Mouse (Mus musculus): Measurements from ENCODE around the gene Mlec. TPM values are rescaled to one million over a fixed set of nuclear protein-coding genes. Genes with fewer than 3 reads are reported as not detected.
"Not testable (repeated sequence)": the region's sequence is repeated elsewhere in the genome, so short reads cannot be mapped to it uniquely, and the experiment has no call there.

Gene Mlec
- polyA plus RNA-seq, 1 experiment from 2014 or later, result 75.5 TPM

DNA sequence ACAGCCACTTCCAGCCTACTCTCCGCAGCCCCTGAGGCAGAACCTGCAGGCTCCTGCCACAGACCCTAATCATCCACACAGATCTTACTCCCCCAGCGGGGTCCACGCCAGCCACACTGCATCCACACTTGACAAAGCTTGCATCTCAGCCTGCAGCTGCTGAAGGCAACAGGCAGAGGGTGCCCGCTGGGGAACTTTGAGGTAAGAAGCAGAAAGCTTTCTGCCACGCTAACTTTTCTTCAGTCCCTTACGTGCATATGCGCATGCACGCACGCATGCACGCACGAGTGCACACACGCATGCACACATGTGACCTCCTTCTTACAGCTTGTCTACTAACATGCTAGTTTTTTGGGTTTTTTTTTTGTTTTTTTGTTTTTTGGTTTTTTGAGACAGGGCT, 44.7 kb downstream of the Mlec start:
- H3K27ac ChIP-seq (ENCODE audit: low read depth, low read length), result no peak overlapping the region
- no peaks in the 10 kb centered on the region for H3K27me3 ChIP-seq (ENCODE audit: control insufficient read depth, insufficient read depth, low read length)
- H3K36me3 ChIP-seq (ENCODE audit: control insufficient read depth, insufficient read depth, low read length), result peaks cover 29% of the 10 kb centered on the region
- no peak overlapping the region for H3K9ac ChIP-seq (ENCODE audit: low read depth, low read length)
- H3K4me1 ChIP-seq (ENCODE audit: control insufficient read depth, insufficient read depth, low read length), result peaks cover 5% of the 10 kb centered on the region; the same call in 1 of the 2 replicates
- no peaks in the 10 kb centered on the region for H3K9me3 ChIP-seq (ENCODE audit: control insufficient read depth, low read length)
- H3K4me3 ChIP-seq (ENCODE audit: low read length), result no peak overlapping the region
- H3K4me2 ChIP-seq (replicated peaks; ENCODE audit: low read depth, low read length), result no peak overlapping the region
- 90% methylated on average over 12 of the region's 12 CpGs for WGBS
- ATAC-seq (ENCODE audit: low FRiP score, low TSS enrichment), result no peak

- Histone ChIP-seq H3K4me2 (replicated peaks; ENCODE audit: low read depth, low read length) (no peak overlapping the region), H3K36me3 (ENCODE audit: control insufficient read depth, insufficient read depth, low read length) (peaks cover 31% of the 10 kb centered on the region)
Observed at GRCm38 (mm10) chr5:115111156-115111555, 46.8 kb downstream of the Mlec start.

GRCm38 (mm10) chr5:115103253-115103652, 54.7 kb downstream of the Mlec start:
- H3K9me3 ChIP-seq (ENCODE audit: control insufficient read depth, low read length); H3K4me1 ChIP-seq (ENCODE audit: control insufficient read depth, insufficient read depth, low read length); H3K27me3 ChIP-seq (ENCODE audit: control insufficient read depth, insufficient read depth, low read length); H3K4me2 ChIP-seq (replicated peaks; ENCODE audit: low read depth, low read length); ATAC-seq (ENCODE audit: low FRiP score, low TSS enrichment); H3K9ac ChIP-seq (ENCODE audit: low read depth, low read length); H3K4me3 ChIP-seq (ENCODE audit: low read length); H3K27ac ChIP-seq (ENCODE audit: low read depth, low read length): not testable (repeated sequence)
- 95% methylated on average over 23 of the region's 23 CpGs for WGBS
- H3K36me3 ChIP-seq (ENCODE audit: control insufficient read depth, insufficient read depth, low read length), result peaks cover 29% of the 10 kb centered on the region

More at GRCm38 (mm10) chr5:115111156-115111555, 46.8 kb downstream of the Mlec start:
- H3K27me3 ChIP-seq (ENCODE audit: control insufficient read depth, insufficient read depth, low read length), result no peaks in the 10 kb centered on the region
- 94% methylated on average over 8 of the region's 8 CpGs for WGBS
- H3K4me1 ChIP-seq (ENCODE audit: control insufficient read depth, insufficient read depth, low read length), result 0 out of 2 replicates have a peak, but pooled peaks cover 4% of the 10 kb centered on the region
- ATAC-seq (ENCODE audit: low FRiP score, low TSS enrichment), result no peak
- no peak overlapping the region for H3K9ac ChIP-seq (ENCODE audit: low read depth, low read length)
- H3K4me3 ChIP-seq (ENCODE audit: low read length), result no peak overlapping the region
- no peak overlapping the region for H3K27ac ChIP-seq (ENCODE audit: low read depth, low read length)
- no peaks in the 10 kb centered on the region for H3K9me3 ChIP-seq (ENCODE audit: control insufficient read depth, low read length)

GRCm38 (mm10) chr5:115102231-115102630, 55.7 kb downstream of the Mlec start:
- Histone ChIP-seq H3K9me3 (ENCODE audit: control insufficient read depth, low read length) (no peaks in the 10 kb centered on the region), H3K4me3 (ENCODE audit: low read length) (no peak overlapping the region), H3K27me3 (ENCODE audit: control insufficient read depth, insufficient read depth, low read length) (no peaks in the 10 kb centered on the region), H3K36me3 (ENCODE audit: control insufficient read depth, insufficient read depth, low read length) (peaks cover 36% of the 10 kb centered on the region), H3K9ac (ENCODE audit: low read depth, low read length) (no peak overlapping the region), H3K27ac (ENCODE audit: low read depth, low read length) (no peak overlapping the region), H3K4me1 (ENCODE audit: control insufficient read depth, insufficient read depth, low read length) (no peaks in the 10 kb centered on the region), H3K4me2 (replicated peaks; ENCODE audit: low read depth, low read length) (no peak overlapping the region)
- ATAC-seq (ENCODE audit: low FRiP score, low TSS enrichment), result no peak
- 89% methylated on average over 2 of the region's 2 CpGs for WGBS

DNA sequence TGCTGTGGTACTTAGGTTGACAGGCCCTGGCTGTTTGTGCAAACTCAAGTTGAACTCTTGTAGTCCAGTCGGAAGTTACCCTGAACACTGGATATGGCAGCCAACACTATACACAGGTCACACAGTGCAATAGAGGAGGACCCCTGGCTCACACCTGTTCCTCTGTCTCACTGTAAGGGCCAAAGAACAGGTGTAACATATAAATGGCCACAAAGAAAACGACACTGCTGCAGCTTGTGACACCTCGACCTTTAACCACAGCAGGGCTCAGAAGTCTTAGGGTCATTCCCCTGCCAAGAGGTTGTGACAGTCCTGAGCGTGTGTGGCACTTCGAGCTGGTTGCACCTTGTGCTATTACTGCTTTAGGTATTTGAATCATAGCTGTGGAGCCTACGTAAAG, 57.5 kb downstream of the Mlec start:
- Histone ChIP-seq H3K4me1 (ENCODE audit: control insufficient read depth, insufficient read depth, low read length) (no peaks in the 10 kb centered on the region), H3K4me2 (replicated peaks; ENCODE audit: low read depth, low read length) (no peak overlapping the region), H3K36me3 (ENCODE audit: control insufficient read depth, insufficient read depth, low read length) (peaks cover 53% of the 10 kb centered on the region), H3K9ac (ENCODE audit: low read depth, low read length) (no peak overlapping the region), H3K4me3 (ENCODE audit: low read length) (no peak overlapping the region), H3K9me3 (ENCODE audit: control insufficient read depth, low read length) (no peaks in the 10 kb centered on the region), H3K27ac (ENCODE audit: low read depth, low read length) (no peak overlapping the region), H3K27me3 (ENCODE audit: control insufficient read depth, insufficient read depth, low read length) (no peaks in the 10 kb centered on the region)
- ATAC-seq (ENCODE audit: low FRiP score, low TSS enrichment), result no peak
- 75% methylated on average over 6 of the region's 6 CpGs for WGBS

GRCm38 (mm10) chr5:115099991-115100390, 58.0 kb downstream of the Mlec start:
- Histone ChIP-seq H3K9me3 (ENCODE audit: control insufficient read depth, low read length) (no peaks in the 10 kb centered on the region), H3K4me3 (ENCODE audit: low read length) (no peak overlapping the region), H3K27me3 (ENCODE audit: control insufficient read depth, insufficient read depth, low read length) (no peaks in the 10 kb centered on the region), H3K27ac (ENCODE audit: low read depth, low read length) (no peak overlapping the region), H3K36me3 (ENCODE audit: control insufficient read depth, insufficient read depth, low read length) (peaks cover 58% of the 10 kb centered on the region), H3K9ac (ENCODE audit: low read depth, low read length) (no peak overlapping the region), H3K4me1 (ENCODE audit: control insufficient read depth, insufficient read depth, low read length) (no peaks in the 10 kb centered on the region), H3K4me2 (replicated peaks; ENCODE audit: low read depth, low read length) (no peak overlapping the region)
- WGBS, result 78% methylated on average over 9 of the region's 9 CpGs
- no peak for ATAC-seq (ENCODE audit: low FRiP score, low TSS enrichment)

DNA sequence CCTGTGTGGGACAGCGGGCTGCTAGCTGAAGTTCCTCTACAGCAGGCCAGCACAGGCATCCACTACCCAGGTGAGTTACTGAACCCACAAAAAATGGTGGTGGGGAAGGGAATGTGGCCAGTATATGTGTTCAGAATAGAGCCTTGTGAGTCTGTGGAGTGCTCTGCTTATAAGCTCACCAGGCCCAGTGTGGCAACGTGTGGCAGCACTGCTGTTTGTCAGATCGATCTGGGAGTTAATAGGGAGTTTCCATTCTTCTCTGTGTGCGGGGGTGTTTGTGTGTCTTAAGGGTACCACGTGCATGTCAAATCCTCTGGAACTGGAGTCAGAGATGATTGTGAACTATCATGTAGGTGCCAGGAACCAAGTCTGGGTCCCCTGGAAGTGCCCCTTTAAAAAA, 58.4 kb downstream of the Mlec start:
- H3K9me3 ChIP-seq (ENCODE audit: control insufficient read depth, low read length), result no peaks in the 10 kb centered on the region
- no peaks in the 10 kb centered on the region for H3K4me1 ChIP-seq (ENCODE audit: control insufficient read depth, insufficient read depth, low read length)
- no peak overlapping the region for H3K4me3 ChIP-seq (ENCODE audit: low read length)
- WGBS, result 83% methylated on average over 5 of the region's 5 CpGs
- no peak overlapping the region for H3K27ac ChIP-seq (ENCODE audit: low read depth, low read length)
- no peak for ATAC-seq (ENCODE audit: low FRiP score, low TSS enrichment)
- H3K36me3 ChIP-seq (ENCODE audit: control insufficient read depth, insufficient read depth, low read length), result peaks cover 61% of the 10 kb centered on the region
- no peaks in the 10 kb centered on the region for H3K27me3 ChIP-seq (ENCODE audit: control insufficient read depth, insufficient read depth, low read length)
- no peak overlapping the region for H3K9ac ChIP-seq (ENCODE audit: low read depth, low read length)
- no peak overlapping the region for H3K4me2 ChIP-seq (replicated peaks; ENCODE audit: low read depth, low read length)

GRCm38 (mm10) chr5:115098195-115098594, 59.8 kb downstream of the Mlec start, which contains the start of gene Gm10401:
Gm10401 (minus strand) TSS chr5:115098295.
- Histone ChIP-seq H3K27me3 (ENCODE audit: control insufficient read depth, insufficient read depth, low read length) (no peaks in the 10 kb centered on the region), H3K4me1 (ENCODE audit: control insufficient read depth, insufficient read depth, low read length) (no peaks in the 10 kb centered on the region), H3K9ac (ENCODE audit: low read depth, low read length) (no peak within 1 kb of the TSS), H3K9me3 (ENCODE audit: control insufficient read depth, low read length) (no peaks in the 10 kb centered on the region), H3K4me3 (ENCODE audit: low read length) (no peak within 1 kb of the TSS), H3K36me3 (ENCODE audit: control insufficient read depth, insufficient read depth, low read length) (peaks cover 62% of the 10 kb centered on the region), H3K4me2 (replicated peaks; ENCODE audit: low read depth, low read length) (no peak within 1 kb of the TSS), H3K27ac (ENCODE audit: low read depth, low read length) (no peak within 1 kb of the TSS)
- no peak for ATAC-seq (ENCODE audit: low FRiP score, low TSS enrichment)
- 94% methylated on average over 8 of the region's 8 CpGs for WGBS
